Mouse (Mus musculus) stomach, postnatal 0 days (tissue): Measurements from ENCODE around the gene Dusp3. TPM values are rescaled to one million over a fixed set of nuclear protein-coding genes. Genes with fewer than 3 reads are reported as not detected.

Experiments used
- ATAC-seq: fragments of 200-750 bp; cut with Nextera tagmentation; 2 replicates; pipeline ENCODE4 v1.8.0; 2017; ENCODE audit not compliant: low FRiP score, low TSS enrichment
- DNase-seq: peaks from one replicate; pipeline ENCODE4 v3.0.0-alpha.2; 2016; ENCODE audit warnings: low spot score
- H3K27ac ChIP-seq: fragments of 300-500 bp; sonication (generic); replicated peaks from 2 replicates; pipeline ENCODE4 v1.5.1; 2014; ENCODE audit warnings: mild to moderate bottlenecking, control low read depth
- H3K27me3 ChIP-seq: fragments of 300-500 bp; sonication (generic); 2 replicates; pipeline ENCODE4 v1.6.1; 2014; ENCODE audit warnings: low read length; ENCODE audit not compliant: control insufficient read depth, insufficient read depth
- H3K36me3 ChIP-seq: fragments of 300-500 bp; sonication (generic); 2 replicates; pipeline ENCODE4 v1.6.1; 2014; ENCODE audit warnings: low read length, mixed read lengths; ENCODE audit not compliant: control insufficient read depth, insufficient read depth
- H3K4me1 ChIP-seq: fragments of 300-500 bp; sonication (generic); replicated peaks from 2 replicates; pipeline ENCODE4 v1.6.1; 2014; ENCODE audit warnings: antibody characterized with exemption; ENCODE audit not compliant: control insufficient read depth, insufficient read depth
- H3K4me2 ChIP-seq: fragments of 300-500 bp; sonication (generic); replicated peaks from 2 replicates; pipeline ENCODE4 v1.6.1; 2014; ENCODE audit warnings: low read depth, mild to moderate bottlenecking, control low read depth, moderate library complexity
- H3K4me3 ChIP-seq: fragments of 300-500 bp; sonication (generic); 2 replicates; pipeline ENCODE4 v1.5.1; 2014; ENCODE audit warnings: low read depth, low read length, control low read depth
- H3K9ac ChIP-seq: fragments of 300-500 bp; sonication (generic); 2 replicates; pipeline ENCODE4 v1.6.1; 2014; ENCODE audit warnings: mild to moderate bottlenecking, low read length, control low read depth, mixed read lengths
- H3K9me3 ChIP-seq: fragments of 300-500 bp; sonication (generic); 2 replicates; pipeline ENCODE4 v1.6.1; 2016; ENCODE audit warnings: low read length; ENCODE audit not compliant: control insufficient read depth
- CTCF ChIP-seq: IDR thresholded peaks from 2 replicates; pipeline ENCODE4 v1.5.1; 2016; ENCODE audit warnings: antibody characterized with exemption, low read depth, mild to moderate bottlenecking, moderate library complexity
- EP300 ChIP-seq: optimal IDR thresholded peaks from 2 replicates; pipeline ENCODE3; 2016; ENCODE audit warnings: antibody characterized with exemption
- whole genome bisulfite sequencing: fragments of 180-500 bp; shearing (Covaris S2); extraction: QIAGEN DNeasy Blood & Tissue Kit; methylation state at CpG from one replicate; pipeline ENCODE4 v1.1.7; 2014; 5-methylcytosine and 5-hydroxymethylcytosine counted together
- polyA plus RNA-seq: library from polyadenylated mRNA; unstranded; fragments of >200 nt; fragmentation: Nextera tagmentation; extraction: Ambion mirVana; gene quantifications from 2 replicates; pipeline ENCODE4 v1.2.1, GENCODE M21; 2015

Gene Dusp3
- polyA plus RNA-seq, 1 experiment from 2014 or later: 22.8 TPM

GRCm38 (mm10) chr11:101943055-101943454 is 43.8 kb downstream of the Dusp3 start:
- WGBS: 42% methylated on average over 3 of the region's 3 CpGs
- Histone ChIP-seq H3K9ac (no peak overlapping the region), H3K4me1 (no peaks in the 10 kb centered on the region), H3K9me3 (no peaks in the 10 kb centered on the region), H3K36me3 (no peaks in the 10 kb centered on the region), H3K27me3 (no peaks in the 10 kb centered on the region), H3K4me3 (no peak overlapping the region), H3K4me2 (no peak overlapping the region), H3K27ac (no peak overlapping the region)
- no peak for DNase-seq
- TF ChIP-seq CTCF (no peak), EP300 (no peak)
- ATAC-seq: no peak

- H3K27ac ChIP-seq: no peak overlapping the region
- peak overlapping the region; percentile 40 for H3K4me3 ChIP-seq
- no peaks in the 10 kb centered on the region for H3K27me3 ChIP-seq
- peak; percentile 31 for DNase-seq
- ATAC-seq: no peak
- peak overlapping the region; percentile 60 for H3K9ac ChIP-seq
- no peaks in the 10 kb centered on the region for H3K4me1 ChIP-seq
- H3K36me3 ChIP-seq: no peaks in the 10 kb centered on the region
- H3K4me2 ChIP-seq: peak overlapping the region; percentile 58
- WGBS: under 1% methylated on average over 32 of the region's 32 CpGs
- H3K9me3 ChIP-seq: no peaks in the 10 kb centered on the region
- TF ChIP-seq CTCF (no peak), EP300 (no peak)
Measured at GRCm38 (mm10) chr11:101937108-101937507, 49.7 kb downstream of the Dusp3 start.

GRCm38 (mm10) chr11:101936421-101936820 is 50.4 kb downstream of the Dusp3 start:
- no peaks in the 10 kb centered on the region for H3K27me3 ChIP-seq
- WGBS: 46% methylated on average over 7 of the region's 7 CpGs
- H3K9ac ChIP-seq: no peak overlapping the region
- TF ChIP-seq EP300 (no peak), CTCF (no peak)
- H3K36me3 ChIP-seq: no peaks in the 10 kb centered on the region
- H3K27ac ChIP-seq: no peak overlapping the region
- DNase-seq: no peak
- H3K4me3 ChIP-seq: no peak overlapping the region
- H3K9me3 ChIP-seq: no peaks in the 10 kb centered on the region
- H3K4me1 ChIP-seq: no peaks in the 10 kb centered on the region
- no peak overlapping the region for H3K4me2 ChIP-seq
- ATAC-seq: no peak

- H3K27me3 ChIP-seq: no peaks in the 10 kb centered on the region
- no peak for ATAC-seq
- no peak for TF ChIP-seq CTCF
- TF ChIP-seq EP300: no peak
- no peaks in the 10 kb centered on the region for H3K36me3 ChIP-seq
- H3K27ac ChIP-seq: no peak overlapping the region
- no peak overlapping the region for H3K4me2 ChIP-seq
- H3K9me3 ChIP-seq: no peaks in the 10 kb centered on the region
- no peak for DNase-seq
- H3K4me1 ChIP-seq: no peaks in the 10 kb centered on the region
- H3K4me3 ChIP-seq: no peak overlapping the region
- WGBS: 79% methylated on average over 3 of the region's 3 CpGs
- H3K9ac ChIP-seq: no peak overlapping the region
Measured at GRCm38 (mm10) chr11:101935743-101936142, 51.1 kb downstream of the Dusp3 start.

GRCm38 (mm10) chr11:101931978-101932377 is 54.8 kb downstream of the Dusp3 start:
- Histone ChIP-seq H3K4me2 (no peak overlapping the region), H3K4me1 (no peaks in the 10 kb centered on the region), H3K27ac (no peak overlapping the region), H3K9ac (no peak overlapping the region), H3K36me3 (no peaks in the 10 kb centered on the region), H3K4me3 (no peak overlapping the region), H3K9me3 (no peaks in the 10 kb centered on the region), H3K27me3 (no peaks in the 10 kb centered on the region)
- ATAC-seq (no peak), DNase-seq (no peak)
- TF ChIP-seq EP300 (no peak), CTCF (no peak)
- 53% methylated on average over 4 of the region's 4 CpGs for WGBS

- Histone ChIP-seq H3K27ac (no peak overlapping the region), H3K9ac (no peak overlapping the region), H3K27me3 (no peaks in the 10 kb centered on the region), H3K4me1 (no peaks in the 10 kb centered on the region), H3K4me2 (no peak overlapping the region), H3K9me3 (no peaks in the 10 kb centered on the region), H3K4me3 (no peak overlapping the region), H3K36me3 (no peaks in the 10 kb centered on the region)
- no peak for TF ChIP-seq EP300
- TF ChIP-seq CTCF: peak; percentile 69
- DNase-seq (peak; percentile 48), ATAC-seq (no peak)
- 42% methylated on average over 25 of the region's 25 CpGs for WGBS
Measured at GRCm38 (mm10) chr11:101928030-101928762, 58.6 kb downstream of the Dusp3 start.
